17 mouse cellular contexts compared by ENCODE assay signal in genomic region chr2:166232376-166232775, GRCm38 (mm10).
DNase-seq lines count a peak whose midpoint lies in the region; ATAC-seq and TF ChIP-seq lines count a peak whose summit lies in the region.
"Had no signal": no experiment of that assay in that cellular context is flagged by ENCODE, and none has a peak within 500 bp of the region (broad histone marks: within the 10 kb centered on the region; RNA-seq: fewer than 3 reads in every experiment).

No protein-coding gene starts in this region.

- TF ChIP-seq CTCF in intestine, postnatal 0 days (IDR thresholded peaks at IDR 0.05; ENCODE audit: low read depth) = no peak

- H3K4me1 ChIP-seq in intestine, embryonic 14.5 days (replicated peaks; ENCODE audit: control insufficient read depth, insufficient read depth, low read length) = peaks cover 9% of the 10 kb centered on the region
- H3K4me1 ChIP-seq in intestine, postnatal 0 days (replicated peaks; ENCODE audit: control insufficient read depth, insufficient read depth, low read length) = no peaks in the 10 kb centered on the region
- peaks cover 60% of the 10 kb centered on the region for H3K4me1 ChIP-seq in embryonic facial prominence, embryonic 10.5 days
- H3K4me1 ChIP-seq in embryonic facial prominence, embryonic 14.5 days (ENCODE audit: control insufficient read depth, insufficient read depth, low read length) = peaks cover 11% of the 10 kb centered on the region; the same call in 1 of the 2 replicates
- H3K4me1 ChIP-seq in stomach, embryonic 15.5 days = peaks cover 2% of the 10 kb centered on the region; the same call in 1 of the 2 replicates
- H3K4me1 ChIP-seq in hindbrain, embryonic 16.5 days (ENCODE audit: control insufficient read depth, insufficient read depth, low read depth, low read length) = no peaks in the 10 kb centered on the region; the same call in 1 of the 2 replicates

- H3K27ac ChIP-seq in intestine, embryonic 14.5 days (ENCODE audit: low read depth) = peak overlapping the region; percentile 9; the same call in 1 of the 2 replicates
- H3K27ac ChIP-seq in intestine, postnatal 0 days (ENCODE audit: low read depth, low read length) = no peak overlapping the region
- H3K27ac ChIP-seq in embryonic facial prominence, embryonic 10.5 days (replicated peaks) = peak overlapping the region; percentile 84
- peak overlapping the region; percentile 69 for H3K27ac ChIP-seq in embryonic facial prominence, embryonic 14.5 days (replicated peaks; ENCODE audit: low read depth, low read length)
- H3K27ac ChIP-seq in stomach, embryonic 15.5 days = peak overlapping the region; percentile 32; the same call in 1 of the 2 replicates
- H3K27ac ChIP-seq in hindbrain, embryonic 16.5 days (ENCODE audit: low read depth, low read length) = no peak overlapping the region
- H3K27ac ChIP-seq: forebrain, embryonic 15.5 days; gastrocnemius, adult 2 months had no signal

- no peak for DNase-seq in intestine, embryonic 14.5 days (ENCODE audit: low spot score)
- DNase-seq in embryonic facial prominence, embryonic 10.5 days (ENCODE audit: low spot score) = peak; percentile 60
- peak; percentile 74 for DNase-seq in embryonic facial prominence, embryonic 14.5 days (ENCODE audit: low spot score)
- DNase-seq in gastrocnemius, postnatal 10 days = no peak
- DNase-seq: cerebellum, adult 2 months; gastrocnemius, adult 2 months; kidney, postnatal 4 days; layer of hippocampus, postnatal 36 days; right cerebral cortex, postnatal 25 days had no signal

- no peak for ATAC-seq in intestine, embryonic 14.5 days (replicated peaks; ENCODE audit: low FRiP score, low TSS enrichment, low read depth)
- no peak for ATAC-seq in intestine, postnatal 0 days
- 0 out of 2 replicates have a peak, but pooled peaks have one; percentile 26 for ATAC-seq in embryonic facial prominence, embryonic 14.5 days (ENCODE audit: low read depth)
- no peak for ATAC-seq in stomach, embryonic 15.5 days (ENCODE audit: insufficient read depth, low FRiP score, low read depth)
- no peak for ATAC-seq in hindbrain, embryonic 16.5 days
- ATAC-seq: forebrain, embryonic 15.5 days; midbrain, embryonic 16.5 days; Patski had no signal

- WGBS in intestine, embryonic 14.5 days = 33% methylated on average over 3 of the region's 3 CpGs
- WGBS in intestine, postnatal 0 days = 48% methylated on average over 3 of the region's 3 CpGs
- 39% methylated on average over 3 of the region's 3 CpGs for WGBS in embryonic facial prominence, embryonic 10.5 days
- 5% methylated on average over 2 of the region's 3 CpGs for WGBS in embryonic facial prominence, embryonic 14.5 days
- 22% methylated on average over 3 of the region's 3 CpGs for WGBS in stomach, embryonic 15.5 days
- 57% methylated on average over 3 of the region's 3 CpGs for WGBS in hindbrain, embryonic 16.5 days

- no peak overlapping the region for H3K9ac ChIP-seq in intestine, embryonic 14.5 days (ENCODE audit: low read length)
- H3K9ac ChIP-seq in intestine, postnatal 0 days (ENCODE audit: low read depth, low read length) = no peak overlapping the region
- no peak overlapping the region for H3K9ac ChIP-seq in embryonic facial prominence, embryonic 14.5 days (ENCODE audit: low read depth, low read length)
- no peak overlapping the region for H3K9ac ChIP-seq in stomach, embryonic 15.5 days
- no peak overlapping the region for H3K9ac ChIP-seq in hindbrain, embryonic 16.5 days (ENCODE audit: low read depth, low read length)
- H3K9ac ChIP-seq: forebrain, embryonic 15.5 days had no signal

- no peaks in the 10 kb centered on the region for H3K9me3 ChIP-seq in intestine, embryonic 14.5 days (ENCODE audit: control insufficient read depth, low read length)
- H3K9me3 ChIP-seq in intestine, postnatal 0 days (ENCODE audit: control insufficient read depth) = no peaks in the 10 kb centered on the region
- no peaks in the 10 kb centered on the region for H3K9me3 ChIP-seq in embryonic facial prominence, embryonic 10.5 days
- H3K9me3 ChIP-seq in embryonic facial prominence, embryonic 14.5 days (ENCODE audit: control insufficient read depth, low read length) = no peaks in the 10 kb centered on the region
- H3K9me3 ChIP-seq in stomach, embryonic 15.5 days = no peaks in the 10 kb centered on the region
- no peaks in the 10 kb centered on the region for H3K9me3 ChIP-seq in hindbrain, embryonic 16.5 days (ENCODE audit: control insufficient read depth, low read length)
- H3K9me3 ChIP-seq: forebrain, embryonic 15.5 days had no signal

- no peak overlapping the region for H3K4me3 ChIP-seq in intestine, embryonic 14.5 days (ENCODE audit: low read depth, low read length)
- no peak overlapping the region for H3K4me3 ChIP-seq in intestine, postnatal 0 days (ENCODE audit: low read depth, low read length)
- no peak overlapping the region for H3K4me3 ChIP-seq in embryonic facial prominence, embryonic 10.5 days
- no peak overlapping the region for H3K4me3 ChIP-seq in embryonic facial prominence, embryonic 14.5 days (ENCODE audit: low read depth, low read length)
- H3K4me3 ChIP-seq in stomach, embryonic 15.5 days (replicated peaks) = no peak overlapping the region
- no peak overlapping the region for H3K4me3 ChIP-seq in hindbrain, embryonic 16.5 days (ENCODE audit: low read length)
- H3K4me3 ChIP-seq: forebrain, embryonic 15.5 days; gastrocnemius, adult 2 months had no signal

- H3K27me3 ChIP-seq in intestine, embryonic 14.5 days (replicated peaks; ENCODE audit: control insufficient read depth, insufficient read depth, low read length) = no peaks in the 10 kb centered on the region
- no peaks in the 10 kb centered on the region for H3K27me3 ChIP-seq in intestine, postnatal 0 days (replicated peaks; ENCODE audit: control insufficient read depth, insufficient read depth, low read length)
- 0 out of 2 replicates have a peak, but pooled peaks cover 12% of the 10 kb centered on the region for H3K27me3 ChIP-seq in embryonic facial prominence, embryonic 10.5 days (replicated peaks; ENCODE audit: low read depth, poor library complexity, severe bottlenecking)
- H3K27me3 ChIP-seq in embryonic facial prominence, embryonic 14.5 days (replicated peaks; ENCODE audit: control insufficient read depth, insufficient read depth, low read length) = no peaks in the 10 kb centered on the region
- no peaks in the 10 kb centered on the region for H3K27me3 ChIP-seq in stomach, embryonic 15.5 days (replicated peaks)
- H3K27me3 ChIP-seq in hindbrain, embryonic 16.5 days (replicated peaks; ENCODE audit: control insufficient read depth, insufficient read depth, low read length) = peaks cover 4% of the 10 kb centered on the region; the same call in 1 of the 2 replicates
- H3K27me3 ChIP-seq: forebrain, embryonic 15.5 days; Patski had no signal

- no peaks in the 10 kb centered on the region for H3K36me3 ChIP-seq in intestine, embryonic 14.5 days (ENCODE audit: control insufficient read depth, insufficient read depth, low read length)
- H3K36me3 ChIP-seq in intestine, postnatal 0 days (ENCODE audit: control insufficient read depth, insufficient read depth) = no peaks in the 10 kb centered on the region
- H3K36me3 ChIP-seq in embryonic facial prominence, embryonic 10.5 days (replicated peaks) = no peaks in the 10 kb centered on the region
- no peaks in the 10 kb centered on the region for H3K36me3 ChIP-seq in embryonic facial prominence, embryonic 14.5 days (ENCODE audit: control insufficient read depth, insufficient read depth, low read length)
- H3K36me3 ChIP-seq in stomach, embryonic 15.5 days = no peaks in the 10 kb centered on the region
- no peaks in the 10 kb centered on the region for H3K36me3 ChIP-seq in hindbrain, embryonic 16.5 days (ENCODE audit: control insufficient read depth, insufficient read depth, low read length)
- H3K36me3 ChIP-seq: forebrain, embryonic 15.5 days had no signal

- no peak overlapping the region for H3K4me2 ChIP-seq in intestine, embryonic 14.5 days (ENCODE audit: low read length)
- H3K4me2 ChIP-seq in intestine, postnatal 0 days (replicated peaks; ENCODE audit: low read depth) = no peak overlapping the region
- no peak overlapping the region for H3K4me2 ChIP-seq in embryonic facial prominence, embryonic 14.5 days (ENCODE audit: low read depth, low read length)
- H3K4me2 ChIP-seq in stomach, embryonic 15.5 days = no peak overlapping the region
- H3K4me2 ChIP-seq in hindbrain, embryonic 16.5 days (ENCODE audit: low read length) = no peak overlapping the region
- H3K4me2 ChIP-seq: forebrain, embryonic 15.5 days; heart, embryonic 11.5 days; liver, embryonic 11.5 days had no signal

Comparison
In these comparisons a context has a peak if more than half of its experiments do, and no peak if none do; other contexts are left out.
1. H3K27ac ChIP-seq: peak in intestine, embryonic 14.5 days (single experiment), embryonic facial prominence, embryonic 10.5 days (single experiment), embryonic facial prominence, embryonic 14.5 days (single experiment) and stomach, embryonic 15.5 days (single experiment); none in intestine, postnatal 0 days (single experiment) and hindbrain, embryonic 16.5 days (single experiment).
2. DNase-seq: peak in embryonic facial prominence, embryonic 10.5 days (single experiment) and embryonic facial prominence, embryonic 14.5 days (single experiment); none in intestine, embryonic 14.5 days (single experiment) and gastrocnemius, postnatal 10 days (single experiment).